Mouse (Mus musculus): Measurements from ENCODE around the gene Fstl4. TPM values are rescaled to one million over a fixed set of nuclear protein-coding genes. Genes with fewer than 3 reads are reported as not detected.

The Fstl4 gene
- total and polyA plus RNA-seq, 3 experiments, result 1.5 to 4.0 (median 3.0) TPM

- Histone ChIP-seq H3K9ac (ENCODE audit: low read depth, low read length) (peak overlapping the region; percentile 4; the same call in 1 of the 2 replicates), H3K27me3 (ENCODE audit: control insufficient read depth, insufficient read depth, low read length) (no peaks in the 10 kb centered on the region; the same call in 1 of the 2 replicates), H3K36me3 (ENCODE audit: control insufficient read depth, insufficient read depth, low read length) (no peaks in the 10 kb centered on the region), H3K27ac (peak overlapping the region; percentile 73), H3K79me2 (replicated peaks; ENCODE audit: control insufficient read depth, insufficient read depth, low read length) (no peaks in the 10 kb centered on the region), H3K4me3 (no peak overlapping the region), H3K4me1 (ENCODE audit: control insufficient read depth, insufficient read depth, low read length) (peaks cover 2% of the 10 kb centered on the region; the same call in 1 of the 2 replicates)
- DNase-seq, result peak; percentile 24 to 53
- intact Hi-C loops (cut with DNase I), result no loop called here
- 74% methylated on average over 19 of the region's 19 CpGs for WGBS
- TF ChIP-seq POLR2A (IDR thresholded peaks at IDR 0.05; ENCODE audit: insufficient read depth, low read depth, low read length) (no peak; the same call in 1 of the 2 replicates), EP300 (IDR thresholded peaks at IDR 0.05; ENCODE audit: insufficient read depth, low read depth, low read length) (no peak), CTCF (IDR thresholded peaks at IDR 0.05) (no peak)
Measured at GRCm38 (mm10) chr11:52875916-52876765, 111.7 kb downstream of the Fstl4 start.

- intact Hi-C loops (cut with DNase I), result no loop called here
- 30% methylated on average over 2 of the region's 2 CpGs for WGBS
- H3K79me2 ChIP-seq (replicated peaks; ENCODE audit: control insufficient read depth, insufficient read depth, low read length), result no peaks in the 10 kb centered on the region
- peak overlapping the region; percentile 44 for H3K27ac ChIP-seq
- peak in 1 of 2 experiments; percentile 20 for DNase-seq
- H3K27me3 ChIP-seq (ENCODE audit: control insufficient read depth, insufficient read depth, low read length), result no peaks in the 10 kb centered on the region; the same call in 1 of the 2 replicates
- peaks cover 2% of the 10 kb centered on the region; the same call in 1 of the 2 replicates for H3K4me1 ChIP-seq (ENCODE audit: control insufficient read depth, insufficient read depth, low read length)
- no peak overlapping the region for H3K4me3 ChIP-seq
- TF ChIP-seq POLR2A (IDR thresholded peaks at IDR 0.05; ENCODE audit: insufficient read depth, low read depth, low read length) (no peak), CTCF (IDR thresholded peaks at IDR 0.05) (no peak), EP300 (IDR thresholded peaks at IDR 0.05; ENCODE audit: insufficient read depth, low read depth, low read length) (no peak)
- no peaks in the 10 kb centered on the region for H3K36me3 ChIP-seq (ENCODE audit: control insufficient read depth, insufficient read depth, low read length)
- no peak overlapping the region for H3K9ac ChIP-seq (ENCODE audit: low read depth, low read length)
Measured at GRCm38 (mm10) chr11:52877662-52878061, 113.2 kb downstream of the Fstl4 start.

- no peak overlapping the region for H3K27ac ChIP-seq
- no peaks in the 10 kb centered on the region for H3K36me3 ChIP-seq (ENCODE audit: control insufficient read depth, insufficient read depth, low read length)
- WGBS, result 66% methylated on average over 2 of the region's 2 CpGs
- no peak overlapping the region for H3K4me3 ChIP-seq
- TF ChIP-seq EP300 (IDR thresholded peaks at IDR 0.05; ENCODE audit: insufficient read depth, low read depth, low read length) (no peak), POLR2A (IDR thresholded peaks at IDR 0.05; ENCODE audit: insufficient read depth, low read depth, low read length) (no peak), CTCF (IDR thresholded peaks at IDR 0.05) (no peak)
- intact Hi-C loops (cut with DNase I), result no loop called here
- no peaks in the 10 kb centered on the region for H3K79me2 ChIP-seq (replicated peaks; ENCODE audit: control insufficient read depth, insufficient read depth, low read length)
- H3K27me3 ChIP-seq (ENCODE audit: control insufficient read depth, insufficient read depth, low read length), result no peaks in the 10 kb centered on the region
- DNase-seq, result no peak
- peaks cover 2% of the 10 kb centered on the region; the same call in 1 of the 2 replicates for H3K4me1 ChIP-seq (ENCODE audit: control insufficient read depth, insufficient read depth, low read length)
- no peak overlapping the region for H3K9ac ChIP-seq (ENCODE audit: low read depth, low read length)
Measured at GRCm38 (mm10) chr11:52879958-52880357, 115.5 kb downstream of the Fstl4 start.

DNA sequence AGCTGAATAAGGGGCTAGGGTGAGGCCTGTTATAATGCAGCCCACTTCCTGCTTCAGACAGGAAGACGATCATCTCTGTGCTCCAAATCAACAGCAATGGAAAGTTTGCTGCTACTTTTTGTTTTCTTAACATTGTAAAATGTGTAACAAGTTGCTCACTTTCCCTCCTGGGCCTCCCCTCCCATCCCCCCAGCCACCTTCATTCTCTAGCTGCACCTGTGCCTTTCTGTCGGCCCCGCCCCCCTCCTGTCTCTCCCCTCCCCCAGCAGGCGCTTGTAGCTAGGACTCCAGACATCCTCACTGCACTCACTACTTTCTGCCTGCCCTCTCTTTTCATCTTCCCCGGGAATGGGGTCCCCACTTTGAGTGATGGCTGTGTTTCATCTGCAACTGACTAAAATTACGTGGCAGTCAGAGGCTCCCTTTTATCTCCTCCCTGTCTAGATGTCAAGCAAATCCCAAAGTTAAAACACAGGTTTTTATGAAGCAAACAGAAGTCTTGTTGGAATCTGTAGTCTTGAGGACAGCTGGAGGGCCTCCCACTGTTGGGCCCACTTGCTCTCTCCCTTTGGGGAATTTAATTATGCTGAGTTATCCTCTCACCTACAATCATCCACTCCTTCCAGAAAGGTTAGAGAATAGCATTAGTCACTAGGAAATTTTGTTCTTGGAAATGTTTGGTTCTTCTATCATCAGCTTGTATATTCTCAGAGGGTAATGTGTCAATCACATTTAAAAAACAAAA is 122.3 kb downstream of the Fstl4 start:
- 39% methylated on average over 6 of the region's 6 CpGs for WGBS
- DNase-seq, result no peak
- TF ChIP-seq EP300 (IDR thresholded peaks at IDR 0.05; ENCODE audit: insufficient read depth, low read depth, low read length) (no peak), CTCF (IDR thresholded peaks at IDR 0.05) (no peak), POLR2A (IDR thresholded peaks at IDR 0.05; ENCODE audit: insufficient read depth, low read depth, low read length) (no peak)

GRCm38 (mm10) chr11:52888150-52888549 is 123.7 kb downstream of the Fstl4 start:
- intact Hi-C loops (cut with DNase I), result no loop called here
- Histone ChIP-seq H3K27ac (no peak overlapping the region), H3K27me3 (ENCODE audit: control insufficient read depth, insufficient read depth, low read length) (no peaks in the 10 kb centered on the region), H3K4me1 (ENCODE audit: control insufficient read depth, insufficient read depth, low read length) (no peaks in the 10 kb centered on the region), H3K79me2 (replicated peaks; ENCODE audit: control insufficient read depth, insufficient read depth, low read length) (no peaks in the 10 kb centered on the region), H3K36me3 (ENCODE audit: control insufficient read depth, insufficient read depth, low read length) (no peaks in the 10 kb centered on the region), H3K9ac (ENCODE audit: low read depth, low read length) (no peak overlapping the region), H3K4me3 (no peak overlapping the region)
- no peak for DNase-seq
- 43% methylated on average over 6 of the region's 6 CpGs for WGBS
- TF ChIP-seq POLR2A (IDR thresholded peaks at IDR 0.05; ENCODE audit: insufficient read depth, low read depth, low read length) (no peak), EP300 (IDR thresholded peaks at IDR 0.05; ENCODE audit: insufficient read depth, low read depth, low read length) (no peak), CTCF (IDR thresholded peaks at IDR 0.05) (no peak)

More for the DNA sequence above, 122.3 kb downstream of the Fstl4 start:
- Histone ChIP-seq H3K9ac (ENCODE audit: low read depth, low read length) (no peak overlapping the region), H3K36me3 (ENCODE audit: control insufficient read depth, insufficient read depth, low read length) (no peaks in the 10 kb centered on the region), H3K27me3 (ENCODE audit: control insufficient read depth, insufficient read depth, low read length) (no peaks in the 10 kb centered on the region), H3K4me3 (no peak overlapping the region), H3K4me1 (ENCODE audit: control insufficient read depth, insufficient read depth, low read length) (no peaks in the 10 kb centered on the region), H3K27ac (no peak overlapping the region), H3K79me2 (replicated peaks; ENCODE audit: control insufficient read depth, insufficient read depth, low read length) (no peaks in the 10 kb centered on the region)
- intact Hi-C loops (cut with DNase I), result no loop called here
